Mouse (Mus musculus): ENCODE measurements around the gene Usp39. TPM values are rescaled to one million over a fixed set of nuclear protein-coding genes. Genes with fewer than 3 reads are reported as not detected.
A peak's percentile ranks its signal among the peaks of the same experiment; 100 is the strongest.

Usp39 gene
- polyA plus RNA-seq, 1 experiment = 12.0 TPM

- H3K27ac ChIP-seq (replicated peaks; ENCODE audit: low read depth, low read length) = peak overlapping the region; percentile 64
- H3K4me3 ChIP-seq (ENCODE audit: insufficient read depth, low read depth, low read length) = no peak overlapping the region
- H3K4me1 ChIP-seq (ENCODE audit: control insufficient read depth, insufficient read depth, insufficient read length, low read length) = peaks cover 12% of the 10 kb centered on the region
These were observed 69.5 kb downstream of the Usp39 start for GRCm38 (mm10) chr6:72275527-72275926.

DNA sequence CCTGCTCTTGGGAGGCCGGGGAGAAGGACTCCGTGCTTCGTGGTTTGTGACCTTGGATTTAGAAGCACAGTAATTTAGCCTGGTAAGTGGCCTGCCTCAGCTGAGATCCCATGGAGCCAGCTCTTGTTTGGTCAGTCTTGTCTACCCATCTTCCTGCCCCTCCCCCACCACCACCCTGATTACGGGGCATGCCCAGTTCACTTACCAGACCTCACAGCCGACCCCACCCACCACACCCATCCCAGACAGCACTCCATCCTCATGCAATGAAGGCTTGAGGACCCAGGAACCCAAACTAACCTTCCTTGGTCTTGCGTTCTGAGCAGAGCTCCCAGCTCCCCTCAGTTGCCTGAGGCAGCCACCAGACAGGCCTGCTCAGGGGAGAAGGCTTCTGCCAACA lies 71.8 kb downstream of the Usp39 start:
- Histone ChIP-seq H3K27ac (replicated peaks; ENCODE audit: low read depth, low read length) (no peak overlapping the region), H3K4me1 (ENCODE audit: control insufficient read depth, insufficient read depth, insufficient read length, low read length) (peaks cover 12% of the 10 kb centered on the region), H3K4me3 (ENCODE audit: insufficient read depth, low read depth, low read length) (no peak overlapping the region)

DNA sequence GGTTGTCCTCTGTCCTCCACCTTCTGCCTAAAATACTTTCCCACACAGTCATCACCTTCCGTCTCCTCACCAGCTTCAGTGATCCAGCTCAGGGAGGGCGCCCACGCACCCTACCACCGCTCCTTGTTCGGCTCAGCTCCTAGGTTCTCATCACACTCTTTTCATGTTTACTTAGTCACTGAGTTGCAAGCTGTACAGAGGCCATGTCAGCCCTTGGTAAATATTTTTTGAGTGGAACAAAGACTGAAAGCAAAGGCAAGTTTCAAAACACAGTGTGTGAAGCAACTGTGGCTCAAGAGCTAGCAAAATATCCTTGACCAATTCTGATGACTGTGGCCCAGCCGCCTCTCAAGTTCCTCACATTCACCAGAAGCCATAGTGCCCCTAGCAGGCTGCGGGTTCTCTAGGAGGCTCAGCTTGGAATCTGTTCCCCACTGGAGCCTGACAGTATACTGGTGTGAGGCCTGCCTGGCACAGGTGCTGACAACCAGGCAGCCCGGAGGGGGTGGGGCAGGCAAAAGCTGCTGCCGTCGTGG lies 72.8 kb downstream of the Usp39 start:
- no peak overlapping the region for H3K4me3 ChIP-seq (ENCODE audit: insufficient read depth, low read depth, low read length)
- no peak overlapping the region for H3K27ac ChIP-seq (replicated peaks; ENCODE audit: low read depth, low read length)
- peaks cover 12% of the 10 kb centered on the region for H3K4me1 ChIP-seq (ENCODE audit: control insufficient read depth, insufficient read depth, insufficient read length, low read length)

DNA sequence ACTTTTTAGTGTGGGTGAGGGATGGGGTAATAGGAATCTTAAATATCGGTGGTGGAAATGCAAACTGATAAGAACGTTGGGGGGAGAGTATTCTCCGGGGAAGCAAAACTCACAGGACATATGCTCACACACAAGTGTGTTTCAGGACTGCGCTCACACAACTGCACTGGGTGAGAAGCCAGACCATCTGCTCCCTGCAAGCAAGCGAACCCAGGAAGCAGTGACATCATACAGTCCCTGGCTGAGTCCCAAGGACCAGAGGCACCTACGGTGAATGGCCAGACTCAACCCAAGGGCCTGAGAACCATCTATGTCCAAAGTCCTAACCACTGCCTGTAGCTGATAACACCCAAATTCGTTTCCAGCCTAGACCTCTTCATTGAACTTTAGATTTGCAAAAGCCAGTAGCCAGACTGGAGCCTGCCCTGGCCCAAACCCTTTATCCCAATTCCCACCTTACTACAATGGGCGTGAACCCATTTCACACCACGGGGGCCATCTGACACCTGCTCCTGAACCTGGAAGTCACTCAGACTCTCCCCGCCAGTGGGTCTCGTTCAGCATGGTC lies 73.9 kb downstream of the Usp39 start:
- Histone ChIP-seq H3K27ac (replicated peaks; ENCODE audit: low read depth, low read length) (no peak overlapping the region), H3K4me3 (ENCODE audit: insufficient read depth, low read depth, low read length) (no peak overlapping the region), H3K4me1 (ENCODE audit: control insufficient read depth, insufficient read depth, insufficient read length, low read length) (peaks cover 10% of the 10 kb centered on the region; the same call in 1 of the 2 replicates)

DNA sequence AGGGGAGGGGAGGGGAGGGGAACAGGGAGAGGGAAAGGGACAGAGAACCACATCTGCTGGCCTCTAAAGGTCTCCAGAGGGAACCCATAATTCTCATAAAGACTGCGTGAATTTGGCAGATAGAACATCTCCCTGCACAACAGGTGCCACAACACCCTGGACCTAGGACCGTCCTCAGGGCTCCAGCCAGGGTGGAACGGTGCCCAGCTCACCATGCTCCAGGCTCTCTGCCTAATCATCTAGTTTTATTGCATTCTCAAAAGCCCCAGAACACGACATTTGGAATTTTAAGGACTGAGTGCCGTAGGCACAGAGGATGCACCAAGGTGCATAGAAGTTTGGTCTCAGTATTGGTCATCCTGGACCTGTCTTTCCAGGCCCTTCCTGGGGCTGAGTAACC lies 74.7 kb downstream of the Usp39 start:
- Histone ChIP-seq H3K27ac (replicated peaks; ENCODE audit: low read depth, low read length) (no peak overlapping the region), H3K4me1 (ENCODE audit: control insufficient read depth, insufficient read depth, insufficient read length, low read length) (peaks cover 14% of the 10 kb centered on the region; the same call in 1 of the 2 replicates), H3K4me3 (ENCODE audit: insufficient read depth, low read depth, low read length) (no peak overlapping the region)

Other genes with a start within 250 kb of the Usp39 start
- 20.7 and 69.6 TPM in 2 replicates for gene St3gal5, start 247.6 kb downstream of the Usp39 start, polyA plus RNA-seq (2012; ENCODE audit: insufficient read depth, insufficient read length, missing spikeins)
- 1.9 and 4.3 TPM in 2 replicates for gene Atoh8, start 109.6 kb downstream of the Usp39 start, polyA plus RNA-seq (2012; ENCODE audit: insufficient read depth, insufficient read length, missing spikeins)
- not detected in 2 replicates for gene Sftpb, start 40.6 kb downstream of the Usp39 start, polyA plus RNA-seq (2012; ENCODE audit: insufficient read depth, insufficient read length, missing spikeins)
- 9.7 and 11.7 TPM in 2 replicates for gene 0610030E20Rik, start 2.1 kb upstream of the Usp39 start, polyA plus RNA-seq (2012; ENCODE audit: insufficient read depth, insufficient read length, missing spikeins)
- gene Tmem150a, start 10.3 kb upstream of the Usp39 start, polyA plus RNA-seq (2012; ENCODE audit: insufficient read depth, insufficient read length, missing spikeins) = 8.6 and 10.6 TPM in 2 replicates
- 87.8 and 96.4 TPM in 2 replicates for gene Rnf181, start 21.8 kb upstream of the Usp39 start, polyA plus RNA-seq (2012; ENCODE audit: insufficient read depth, insufficient read length, missing spikeins)
- gene Vamp5, start 35.3 kb upstream of the Usp39 start, polyA plus RNA-seq (2012; ENCODE audit: insufficient read depth, insufficient read length, missing spikeins) = 17.5 and 19.1 TPM in 2 replicates
- gene Vamp8, start 45.5 kb upstream of the Usp39 start, polyA plus RNA-seq (2012; ENCODE audit: insufficient read depth, insufficient read length, missing spikeins) = 100 and 121 TPM in 2 replicates
- 17.3 and 19.4 TPM in 2 replicates for gene Ggcx, start 69.1 kb upstream of the Usp39 start, polyA plus RNA-seq (2012; ENCODE audit: insufficient read depth, insufficient read length, missing spikeins)
- gene Mat2a, start 94.4 kb upstream of the Usp39 start, polyA plus RNA-seq (2012; ENCODE audit: insufficient read depth, insufficient read length, missing spikeins) = 103 and 104 TPM in 2 replicates
- gene Sh2d6, start 176.5 kb upstream of the Usp39 start, polyA plus RNA-seq (2012; ENCODE audit: insufficient read depth, insufficient read length, missing spikeins) = not detected in 2 replicates
- 8.2 and 11.9 TPM in 2 replicates for gene Capg, start 199.2 kb upstream of the Usp39 start, polyA plus RNA-seq (2012; ENCODE audit: insufficient read depth, insufficient read length, missing spikeins)